Mouse (Mus musculus) megakaryocyte, embryonic 14.5 days (primary cell): ENCODE measurements around the gene Pafah1b2. TPM values are rescaled to one million over a fixed set of nuclear protein-coding genes. Genes with fewer than 3 reads are reported as not detected.
A peak's percentile ranks its signal among the peaks of the same experiment; 100 is the strongest.

ENCODE experiments used
- H3K27me3 ChIP-seq: replicated peaks from 2 replicates; pipeline ENCODE3; 2012; ENCODE audit warnings: inconsistent platforms
- H3K36me3 ChIP-seq: replicated peaks from 2 replicates; pipeline ENCODE3; 2012; ENCODE audit warnings: low read length, inconsistent platforms, mixed read lengths
- H3K4me1 ChIP-seq: 2 replicates; pipeline ENCODE4 v1.6.1; 2012; ENCODE audit warnings: inconsistent platforms
- H3K4me3 ChIP-seq: replicated peaks from 2 replicates; pipeline ENCODE3; 2012; ENCODE audit warnings: moderate library complexity, mild to moderate bottlenecking, inconsistent platforms
- H3K9me3 ChIP-seq: 2 replicates; pipeline ENCODE4 v1.6.1; 2012; ENCODE audit warnings: inconsistent platforms
- FLI1 ChIP-seq: IDR thresholded peaks from 2 replicates; pipeline ENCODE4 v1.6.1; 2012; ENCODE audit warnings: low read length, inconsistent platforms, mixed read lengths
- GATA1 ChIP-seq: IDR thresholded peaks from 3 replicates; pipeline ENCODE4 v1.6.1; 2012; ENCODE audit warnings: mixed read lengths, low read length, inconsistent platforms, borderline replicate concordance
- polyA plus RNA-seq: library from polyadenylated mRNA; stranded (reverse); fragments of >175 nt; gene quantifications from 2 replicates; pipeline ENCODE4 v1.2.3, GENCODE M21; 2012; ENCODE audit warnings: low replicate concordance; ENCODE audit not compliant: insufficient read depth

Pafah1b2 gene
- polyA plus RNA-seq, 1 experiment = 72.4 TPM

DNA sequence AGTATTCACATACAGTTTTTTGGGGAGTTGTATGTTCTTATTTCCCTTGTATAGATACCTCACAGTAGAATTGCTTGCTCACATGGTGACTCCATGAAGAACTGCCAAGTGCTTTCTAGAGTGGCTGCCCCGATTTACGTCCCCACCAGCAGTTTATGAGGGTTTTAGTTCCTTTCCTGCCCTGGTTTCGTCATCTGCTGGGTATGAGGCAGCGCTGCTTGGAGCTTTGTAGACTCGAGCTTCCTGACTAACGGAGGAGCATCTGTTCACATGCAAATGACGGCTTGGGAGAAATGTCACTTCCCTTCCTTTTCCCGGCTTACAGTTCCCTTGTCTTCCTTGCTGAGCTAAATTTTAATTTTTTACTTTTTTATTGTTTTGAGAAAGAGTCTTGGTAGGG is 15.5 kb upstream of the Pafah1b2 start:
- Histone ChIP-seq H3K36me3 (peaks cover 50% of the 10 kb centered on the region), H3K27me3 (no peaks in the 10 kb centered on the region), H3K4me3 (no peak overlapping the region), H3K9me3 (no peaks in the 10 kb centered on the region), H3K4me1 (peaks cover 86% of the 10 kb centered on the region)
- TF ChIP-seq FLI1 = no peak
- TF ChIP-seq GATA1 = no peak

DNA sequence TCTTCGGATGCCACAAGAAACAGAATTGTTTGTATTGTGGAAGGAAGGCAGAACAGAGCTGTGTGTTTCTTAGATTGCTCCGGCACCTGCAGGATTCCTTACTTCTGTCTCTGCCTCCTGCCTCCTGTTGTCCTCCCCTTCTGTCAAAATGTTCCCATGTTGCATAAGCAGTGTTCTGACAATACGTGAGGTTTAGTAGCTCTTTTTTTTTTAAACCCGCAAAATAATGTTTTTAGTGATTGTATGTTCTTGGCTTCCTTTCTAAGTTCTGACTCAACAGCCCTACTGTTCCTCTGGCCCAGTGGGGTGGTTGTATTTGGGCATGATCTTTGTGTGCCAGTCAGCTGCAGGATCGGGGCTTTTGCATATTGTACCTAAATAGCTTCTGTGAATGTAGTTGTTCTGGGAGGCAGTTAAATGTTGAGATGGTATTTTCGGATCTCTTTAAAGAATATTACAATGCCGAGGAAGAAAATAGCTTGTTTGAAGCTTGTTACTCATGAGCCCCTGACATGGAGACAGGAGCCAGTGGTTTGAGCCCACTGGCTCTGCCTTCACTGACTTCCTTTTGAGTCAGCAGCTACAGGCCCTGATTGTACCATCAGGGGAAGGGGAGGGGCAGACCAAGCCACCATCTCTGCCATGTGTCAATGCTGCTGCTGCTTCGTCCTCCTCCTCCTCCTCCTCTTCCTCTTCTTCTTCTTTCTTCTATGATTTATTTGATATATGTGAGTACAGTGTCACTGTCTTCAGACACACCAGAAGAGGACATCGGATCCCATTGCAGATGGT is 13.8 kb upstream of the Pafah1b2 start:
- peak overlapping the region; percentile 80 for H3K4me3 ChIP-seq
- H3K4me1 ChIP-seq = peaks cover 83% of the 10 kb centered on the region
- H3K36me3 ChIP-seq = peaks cover 65% of the 10 kb centered on the region
- H3K9me3 ChIP-seq = no peaks in the 10 kb centered on the region
- no peak for TF ChIP-seq FLI1
- TF ChIP-seq GATA1 = no peak
- no peaks in the 10 kb centered on the region for H3K27me3 ChIP-seq

DNA sequence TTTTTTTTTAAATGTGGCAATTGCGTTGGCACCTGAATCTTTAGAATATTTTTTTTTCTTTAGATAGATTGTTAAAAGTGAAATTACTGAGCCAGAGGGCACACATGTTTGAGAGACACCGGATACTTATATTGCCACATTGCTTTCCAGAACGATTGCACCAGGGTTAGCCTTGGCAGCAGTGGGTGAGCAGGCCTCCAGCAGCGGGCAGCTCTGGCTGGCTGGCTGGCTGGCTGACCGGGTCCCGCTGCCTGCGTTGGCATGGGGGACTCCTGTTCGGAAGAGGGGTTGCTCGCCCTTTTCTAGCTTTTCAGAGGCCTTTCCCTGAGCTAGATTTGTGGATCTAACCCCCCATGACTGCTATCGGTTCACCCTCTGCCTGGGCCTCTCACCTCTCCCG is 11.1 kb upstream of the Pafah1b2 start:
- TF ChIP-seq GATA1 (no peak), FLI1 (no peak)
- Histone ChIP-seq H3K4me3 (no peak overlapping the region), H3K9me3 (no peaks in the 10 kb centered on the region), H3K27me3 (no peaks in the 10 kb centered on the region), H3K4me1 (peaks cover 87% of the 10 kb centered on the region), H3K36me3 (peaks cover 70% of the 10 kb centered on the region)

DNA sequence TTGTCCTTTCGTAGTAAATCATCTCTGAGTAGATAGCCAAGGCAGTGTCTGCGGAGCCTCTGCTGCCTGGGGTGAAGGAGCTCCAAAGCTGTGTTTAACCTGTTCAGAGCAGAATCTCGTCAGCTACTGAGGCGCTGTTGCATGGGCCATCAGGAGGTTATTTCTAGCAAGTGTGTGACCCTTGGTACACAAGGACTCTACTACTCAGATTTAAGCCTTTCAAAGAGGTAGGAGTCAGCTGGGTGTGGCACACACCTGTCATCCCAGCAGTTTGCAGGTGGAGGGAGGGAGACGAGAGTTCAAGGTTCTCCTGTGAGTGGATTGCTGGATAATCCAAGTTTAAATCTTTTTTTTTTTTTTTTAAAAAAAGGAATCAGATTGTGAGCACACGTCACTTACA is 7.5 kb upstream of the Pafah1b2 start:
- Histone ChIP-seq H3K36me3 (peaks cover 75% of the 10 kb centered on the region), H3K9me3 (no peaks in the 10 kb centered on the region), H3K4me1 (peaks cover 92% of the 10 kb centered on the region), H3K27me3 (no peaks in the 10 kb centered on the region), H3K4me3 (no peak overlapping the region)
- no peak for TF ChIP-seq FLI1
- no peak for TF ChIP-seq GATA1

DNA sequence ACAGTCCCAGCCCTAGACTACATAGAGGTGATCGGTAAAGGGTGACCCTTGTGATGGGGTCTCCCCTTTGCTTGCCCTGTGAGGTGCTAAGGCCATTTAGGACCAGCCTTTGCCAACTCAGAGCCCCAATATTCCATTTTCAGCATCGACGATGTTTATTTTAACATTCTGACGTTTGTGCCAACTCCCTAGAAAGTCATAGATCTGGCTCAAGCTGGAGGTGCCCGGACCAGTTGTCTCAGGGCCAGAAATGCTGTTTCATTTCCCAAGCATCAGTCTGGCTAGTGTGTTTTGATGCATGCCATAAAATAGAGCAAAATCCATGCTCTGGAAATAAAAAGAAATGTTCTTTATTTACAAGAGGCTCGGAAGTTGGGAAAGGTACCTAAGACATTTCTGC is 5.8 kb upstream of the Pafah1b2 start:
- Histone ChIP-seq H3K27me3 (no peaks in the 10 kb centered on the region), H3K4me3 (no peak overlapping the region), H3K4me1 (peaks cover 80% of the 10 kb centered on the region), H3K36me3 (peaks cover 67% of the 10 kb centered on the region), H3K9me3 (no peaks in the 10 kb centered on the region)
- TF ChIP-seq GATA1 (no peak), FLI1 (no peak)

DNA sequence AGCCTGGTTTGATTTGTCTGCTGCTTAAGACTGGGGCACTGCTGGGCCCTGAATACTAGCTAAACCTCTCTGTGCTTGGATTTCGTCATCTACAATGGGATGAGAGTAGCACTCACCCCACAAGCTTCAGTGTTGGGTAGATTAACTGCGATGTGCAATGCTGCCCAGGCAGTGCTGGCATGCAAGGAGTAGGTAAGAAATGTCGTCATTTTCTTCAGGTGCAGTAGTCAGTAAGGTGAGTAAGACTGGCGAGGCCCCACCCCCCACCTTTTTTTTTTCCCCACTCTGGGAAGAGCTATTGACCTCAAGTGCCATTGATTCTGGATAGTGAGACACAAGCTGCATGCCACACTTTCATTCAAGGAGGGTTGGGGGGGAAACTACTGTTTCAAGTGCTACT is 3.9 kb upstream of the Pafah1b2 start:
- H3K36me3 ChIP-seq = peaks cover 50% of the 10 kb centered on the region
- no peaks in the 10 kb centered on the region for H3K9me3 ChIP-seq
- peaks cover 74% of the 10 kb centered on the region for H3K4me1 ChIP-seq
- TF ChIP-seq FLI1 = no peak
- no peak for TF ChIP-seq GATA1
- no peak overlapping the region for H3K4me3 ChIP-seq
- no peaks in the 10 kb centered on the region for H3K27me3 ChIP-seq

DNA sequence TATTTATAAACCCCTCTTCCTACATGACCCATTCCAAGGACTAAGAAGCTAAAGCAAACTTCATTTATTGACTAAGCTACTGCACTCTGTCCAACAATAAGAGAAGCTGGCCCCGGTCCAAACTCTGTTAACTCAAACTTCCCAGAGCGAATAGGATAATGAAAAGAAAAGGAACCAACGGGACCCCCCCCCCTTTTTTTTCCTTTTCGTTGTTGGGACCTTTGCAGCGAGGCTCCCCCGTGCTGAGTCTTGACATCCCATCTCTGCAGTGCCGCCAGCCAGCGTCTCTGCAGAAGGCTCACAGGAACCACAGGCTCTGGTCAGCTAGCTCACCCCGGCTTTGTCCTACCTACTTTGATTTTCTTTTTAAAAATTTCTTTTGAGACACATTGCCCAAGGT is 3.3 kb upstream of the Pafah1b2 start:
- Histone ChIP-seq H3K36me3 (peaks cover 44% of the 10 kb centered on the region), H3K27me3 (no peaks in the 10 kb centered on the region), H3K4me3 (peak overlapping the region; percentile 99), H3K9me3 (no peaks in the 10 kb centered on the region), H3K4me1 (peaks cover 74% of the 10 kb centered on the region)
- TF ChIP-seq GATA1 (no peak), FLI1 (no peak)

DNA sequence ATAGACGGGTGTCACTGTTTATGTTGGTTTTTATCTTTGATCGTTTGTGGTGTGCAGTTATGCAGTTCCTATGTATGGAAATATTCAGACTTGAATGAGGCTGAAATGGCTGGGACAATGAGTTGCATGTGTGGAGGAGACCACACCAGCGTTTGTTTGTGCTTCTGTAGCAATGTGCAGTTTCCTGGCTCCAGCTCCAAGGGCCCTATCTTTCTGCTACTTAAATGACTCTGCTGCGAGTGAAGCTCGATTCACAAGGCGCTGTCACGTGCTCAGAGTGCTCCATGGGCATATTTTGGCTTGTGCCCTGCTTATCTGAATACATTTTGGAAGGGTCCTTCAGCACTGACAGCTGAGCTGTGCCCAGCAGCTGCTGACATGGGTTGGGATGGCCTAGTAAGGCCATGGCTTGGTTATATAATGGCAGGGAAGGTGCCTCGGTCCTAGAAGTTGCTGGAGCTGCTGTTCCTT is 2.6 kb upstream of the Pafah1b2 start:
- Histone ChIP-seq H3K4me3 (peak overlapping the region; percentile 99), H3K36me3 (peaks cover 38% of the 10 kb centered on the region), H3K9me3 (no peaks in the 10 kb centered on the region), H3K4me1 (peaks cover 75% of the 10 kb centered on the region), H3K27me3 (no peaks in the 10 kb centered on the region)
- TF ChIP-seq GATA1 = no peak
- no peak for TF ChIP-seq FLI1

DNA sequence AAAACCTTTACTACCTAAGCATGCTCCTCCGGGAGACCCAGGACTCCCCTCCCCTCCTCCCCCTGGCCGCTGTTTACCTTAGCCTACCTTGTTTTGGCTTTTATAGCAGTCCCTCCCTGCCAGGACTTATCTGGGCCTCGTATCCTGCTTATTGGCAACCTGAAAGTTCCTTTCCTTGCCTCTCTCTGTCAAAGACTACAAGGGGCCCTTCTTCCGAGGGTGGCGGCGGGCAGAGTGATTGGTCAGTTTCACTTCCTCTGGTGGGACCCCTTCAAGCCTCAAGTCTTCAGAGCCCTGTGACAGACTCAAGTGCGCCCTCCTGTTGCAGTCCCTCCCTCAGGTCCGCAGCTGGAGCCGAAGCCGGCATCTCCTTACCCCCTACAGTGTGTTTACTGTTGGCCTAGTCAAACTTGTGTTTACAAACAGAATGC is 1.8 kb upstream of the Pafah1b2 start:
- Histone ChIP-seq H3K4me1 (peaks cover 75% of the 10 kb centered on the region), H3K4me3 (peak overlapping the region; percentile 99), H3K27me3 (no peaks in the 10 kb centered on the region), H3K9me3 (no peaks in the 10 kb centered on the region), H3K36me3 (peaks cover 30% of the 10 kb centered on the region)
- TF ChIP-seq GATA1 (no peak), FLI1 (no peak)

DNA sequence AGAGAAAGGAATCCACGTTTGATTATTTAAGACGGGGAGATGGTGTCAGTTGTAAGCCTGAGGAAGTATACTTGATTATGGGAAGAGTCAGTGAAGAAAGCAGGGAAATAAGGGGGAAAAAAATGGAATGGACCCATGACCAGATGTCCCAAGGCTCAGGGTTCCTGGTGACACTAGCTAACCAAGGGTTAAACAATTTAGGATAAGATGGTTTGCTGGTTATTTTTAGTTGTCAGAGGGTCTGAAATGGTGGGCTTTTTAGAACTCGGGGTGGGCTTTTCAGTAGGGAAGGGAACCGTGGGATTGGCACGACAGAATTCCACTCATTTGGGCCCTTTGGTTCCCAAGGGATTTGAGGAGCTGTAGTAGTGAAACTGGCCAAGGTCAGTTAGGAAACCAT is 1.1 kb upstream of the Pafah1b2 start:
- Histone ChIP-seq H3K4me3 (peak overlapping the region; percentile 99), H3K4me1 (peaks cover 76% of the 10 kb centered on the region)

More for the DNA sequence above, 1.1 kb upstream of the Pafah1b2 start:
- Histone ChIP-seq H3K27me3 (no peaks in the 10 kb centered on the region), H3K9me3 (no peaks in the 10 kb centered on the region), H3K36me3 (peaks cover 23% of the 10 kb centered on the region)
- TF ChIP-seq FLI1 = no peak
- no peak for TF ChIP-seq GATA1
